Mouse (Mus musculus) small intestine, adult 2 months (tissue): ENCODE measurements at regions not wholly inside any gene's neighbourhood (a gene's known extent, or its start where the extent isn't known, plus 50 kb on each side); places are given as distances from the start of the nearest gene placed in this dataset.

Experiments
- H3K27ac ChIP-seq: fragments of 200-500 bp; 2 replicates; pipeline ENCODE4 v1.5.1; 2012; ENCODE audit warnings: low read depth, low read length, control low read depth, inconsistent platforms; ENCODE audit not compliant: insufficient read depth
- H3K27me3 ChIP-seq: fragments of 200-500 bp; 2 replicates; pipeline ENCODE4 v1.6.1; 2012; ENCODE audit warnings: mild to moderate bottlenecking, moderate library complexity, low read length, inconsistent platforms; ENCODE audit not compliant: control insufficient read depth, insufficient read depth
- H3K36me3 ChIP-seq: fragments of 200-500 bp; 2 replicates; pipeline ENCODE4 v1.6.1; 2012; ENCODE audit warnings: mild to moderate bottlenecking, low read length, control low read depth, inconsistent platforms; ENCODE audit not compliant: control insufficient read depth, insufficient read depth
- H3K4me1 ChIP-seq: fragments of 200-500 bp; 2 replicates; pipeline ENCODE4 v1.6.1; 2012; ENCODE audit warnings: low read length, inconsistent platforms, mixed read lengths; ENCODE audit not compliant: control insufficient read depth, insufficient read depth, insufficient read length
- H3K4me3 ChIP-seq: fragments of 200-500 bp; 2 replicates; pipeline ENCODE4 v1.5.1; 2012; ENCODE audit warnings: low read depth, mild to moderate bottlenecking, control low read depth, inconsistent platforms, low read length, moderate library complexity
- CTCF ChIP-seq: fragments of 200-500 bp; IDR thresholded peaks from 2 replicates; pipeline ENCODE4 v1.5.1; 2012; ENCODE audit warnings: low read depth, mild to moderate bottlenecking, control low read depth, inconsistent platforms, low read length, moderate library complexity, mixed read lengths; ENCODE audit not compliant: insufficient replicate concordance, insufficient read length; ENCODE audit errors: extremely low read depth
- POLR2A ChIP-seq: fragments of 200-500 bp; IDR thresholded peaks from 2 replicates; pipeline ENCODE4 v1.6.1; 2012; ENCODE audit warnings: low read depth, mild to moderate bottlenecking, control low read depth, inconsistent platforms, low read length, moderate library complexity
- WGBS: fragments of 180-500 bp; shearing (Covaris S2); methylation state at CpG from one replicate; pipeline ENCODE4 v1.1.7; 2018; 5-methylcytosine and 5-hydroxymethylcytosine counted together

GRCm38 (mm10) chr8:26855256-26855655, 121.9 kb upstream of the Zfp703 start:
- H3K27ac ChIP-seq = peak overlapping the region; percentile 49
- peaks cover 14% of the 10 kb centered on the region for H3K4me1 ChIP-seq
- TF ChIP-seq POLR2A (no peak), CTCF (no peak)
- WGBS = 27% methylated on average over 6 of the region's 6 CpGs
- no peaks in the 10 kb centered on the region for H3K36me3 ChIP-seq
- H3K4me3 ChIP-seq = no peak overlapping the region
- H3K27me3 ChIP-seq = no peaks in the 10 kb centered on the region; the same call in 1 of the 2 replicates

- no peaks in the 10 kb centered on the region for H3K4me1 ChIP-seq
- H3K27ac ChIP-seq = no peak overlapping the region
- TF ChIP-seq CTCF (no peak), POLR2A (no peak)
- H3K27me3 ChIP-seq = no peaks in the 10 kb centered on the region
- H3K36me3 ChIP-seq = no peaks in the 10 kb centered on the region
- no peak overlapping the region for H3K4me3 ChIP-seq
- 94% methylated on average over 2 of the region's 2 CpGs for WGBS
Measured at GRCm38 (mm10) chr8:26864571-26864970, 112.6 kb upstream of the Zfp703 start.

- Histone ChIP-seq H3K27me3 (no peaks in the 10 kb centered on the region), H3K27ac (no peak overlapping the region), H3K36me3 (no peaks in the 10 kb centered on the region), H3K4me3 (no peak overlapping the region), H3K4me1 (no peaks in the 10 kb centered on the region)
- 62% methylated on average over 10 of the region's 10 CpGs for WGBS
- no peak for TF ChIP-seq CTCF
- TF ChIP-seq POLR2A = no peak
Measured at GRCm38 (mm10) chr8:26864971-26865370, 112.2 kb upstream of the Zfp703 start.

- Histone ChIP-seq H3K27me3 (no peaks in the 10 kb centered on the region), H3K27ac (no peak overlapping the region), H3K36me3 (no peaks in the 10 kb centered on the region), H3K4me1 (peaks cover 6% of the 10 kb centered on the region), H3K4me3 (no peak overlapping the region)
- WGBS = 92% methylated on average over 6 of the region's 6 CpGs
- no peak for TF ChIP-seq POLR2A
- TF ChIP-seq CTCF = no peak
Measured at GRCm38 (mm10) chr8:26868101-26868848, 108.8 kb upstream of the Zfp703 start.

GRCm38 (mm10) chr8:26868849-26869110, 108.3 kb upstream of the Zfp703 start:
- Histone ChIP-seq H3K4me3 (no peak overlapping the region), H3K4me1 (peaks cover 6% of the 10 kb centered on the region), H3K27ac (no peak overlapping the region), H3K27me3 (no peaks in the 10 kb centered on the region), H3K36me3 (no peaks in the 10 kb centered on the region)
- TF ChIP-seq POLR2A = no peak
- no peak for TF ChIP-seq CTCF
- WGBS = 91% methylated on average over 2 of the region's 2 CpGs

GRCm38 (mm10) chr8:26871838-26872237, 105.3 kb upstream of the Zfp703 start:
- Histone ChIP-seq H3K36me3 (no peaks in the 10 kb centered on the region), H3K27me3 (no peaks in the 10 kb centered on the region), H3K4me1 (peaks cover 6% of the 10 kb centered on the region), H3K4me3 (no peak overlapping the region), H3K27ac (no peak overlapping the region)
- no peak for TF ChIP-seq CTCF
- TF ChIP-seq POLR2A = no peak
- WGBS = 30% methylated on average over 7 of the region's 7 CpGs

GRCm38 (mm10) chr8:26872382-26872781, 104.7 kb upstream of the Zfp703 start:
- H3K4me1 ChIP-seq = peaks cover 6% of the 10 kb centered on the region
- TF ChIP-seq POLR2A (no peak), CTCF (no peak)
- WGBS = 64% methylated on average over 3 of the region's 3 CpGs
- no peaks in the 10 kb centered on the region for H3K27me3 ChIP-seq
- H3K27ac ChIP-seq = 0 out of 2 replicates have a peak overlapping the region, but pooled peaks have one; percentile 11
- no peak overlapping the region for H3K4me3 ChIP-seq
- H3K36me3 ChIP-seq = no peaks in the 10 kb centered on the region
